Mouse (Mus musculus) midbrain, postnatal 0 days (tissue): Measurements from ENCODE around the gene Elmsan1. TPM values are rescaled to one million over a fixed set of nuclear protein-coding genes. Genes with fewer than 3 reads are reported as not detected.
A peak's percentile ranks its signal among the peaks of the same experiment; 100 is the strongest.

Experiments
- ATAC-seq: fragments of 200-750 bp; cut with Nextera tagmentation; 2 replicates; pipeline ENCODE4 v1.8.0; 2017; ENCODE audit warnings: moderate number of reproducible peaks, mild to moderate bottlenecking, moderate TSS enrichment, moderate library complexity; ENCODE audit not compliant: low FRiP score
- DNase-seq: peaks from one replicate; pipeline ENCODE4 v3.0.0-alpha.2; 2015; ENCODE audit warnings: low spot score
- H3K27ac ChIP-seq: fragments of 300-500 bp; sonication (generic); 2 replicates; pipeline ENCODE4 v1.5.1; 2014; ENCODE audit warnings: low read depth, mild to moderate bottlenecking, low read length, mixed read lengths
- H3K27me3 ChIP-seq: fragments of 300-500 bp; sonication (generic); 2 replicates; pipeline ENCODE4 v1.6.1; 2014; ENCODE audit warnings: low read length, control low read depth, mixed read lengths; ENCODE audit not compliant: insufficient read depth
- H3K36me3 ChIP-seq: fragments of 300-500 bp; sonication (generic); 2 replicates; pipeline ENCODE4 v1.6.1; 2014; ENCODE audit warnings: low read length, control low read depth, mixed read lengths; ENCODE audit not compliant: insufficient read depth
- H3K4me1 ChIP-seq: fragments of 300-500 bp; sonication (generic); 2 replicates; pipeline ENCODE4 v1.6.1; 2014; ENCODE audit warnings: mild to moderate bottlenecking, control low read depth, antibody characterized with exemption, low read length, mixed read lengths; ENCODE audit not compliant: insufficient read depth
- H3K4me2 ChIP-seq: fragments of 300-500 bp; sonication (generic); 2 replicates; pipeline ENCODE4 v1.6.1; 2014; ENCODE audit warnings: low read depth, mild to moderate bottlenecking, low read length, mixed read lengths; ENCODE audit not compliant: poor library complexity, severe bottlenecking
- H3K4me3 ChIP-seq: fragments of 300-500 bp; sonication (generic); 2 replicates; pipeline ENCODE4 v1.5.1; 2014; ENCODE audit warnings: low read depth, mild to moderate bottlenecking, low read length, moderate library complexity
- H3K9ac ChIP-seq: fragments of 300-500 bp; sonication (generic); replicated peaks from 2 replicates; pipeline ENCODE4 v1.6.1; 2014; ENCODE audit warnings: mild to moderate bottlenecking, low read length, moderate library complexity, mixed read lengths; ENCODE audit not compliant: poor library complexity, severe bottlenecking
- H3K9me3 ChIP-seq: fragments of 300-500 bp; sonication (generic); 2 replicates; pipeline ENCODE4 v1.6.1; 2016; ENCODE audit warnings: low read length, control low read depth
- CTCF ChIP-seq: IDR thresholded peaks from 2 replicates; pipeline ENCODE4 v1.5.1; 2016; ENCODE audit warnings: antibody characterized with exemption, mild to moderate bottlenecking
- WGBS: fragments of 180-500 bp; shearing (Covaris S2); extraction: QIAGEN DNeasy Blood & Tissue Kit; methylation state at CpG from one replicate; pipeline ENCODE4 v1.1.7; 2014; 5-methylcytosine and 5-hydroxymethylcytosine counted together
- polyA plus RNA-seq: library from polyadenylated mRNA; unstranded; fragments of >200 nt; fragmentation: Nextera tagmentation; extraction: Ambion mirVana; gene quantifications from 2 replicates; pipeline ENCODE4 v1.2.1, GENCODE M21; 2015
- total RNA-seq: library from RNA; depleted of rRNA; stranded (reverse); fragments of >200 nt; gene quantifications from 2 replicates; pipeline ENCODE4 v1.2.3, GENCODE M21; 2014

Gene Elmsan1
- total and polyA plus RNA-seq, 2 experiments from 2014 or later, result 3.0 to 15.6 TPM

DNA sequence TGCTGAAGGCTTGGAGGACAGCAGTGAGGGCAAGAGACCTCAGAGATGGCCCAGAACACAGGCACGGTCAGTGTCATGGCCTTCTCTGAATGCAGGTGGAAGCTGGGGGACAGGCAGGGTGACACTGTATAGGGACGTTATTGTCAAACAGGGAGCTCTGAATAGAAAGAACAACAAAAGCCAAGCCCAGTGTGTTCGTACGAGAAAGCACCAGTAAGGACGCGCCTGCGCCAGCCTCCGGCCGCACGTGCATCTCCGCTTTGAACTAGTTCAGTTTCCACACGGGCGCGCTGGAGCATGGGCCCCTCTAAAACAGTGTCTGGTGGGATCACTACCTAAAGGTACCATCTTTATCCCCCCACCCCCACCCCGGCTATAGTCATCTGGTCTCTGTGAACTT lies 68.7 kb downstream of the Elmsan1 start:
- Histone ChIP-seq H3K9me3 (no peaks in the 10 kb centered on the region), H3K27ac (no peak overlapping the region), H3K9ac (0 out of 2 replicates have a peak overlapping the region, but pooled peaks have one; percentile 19), H3K4me1 (no peaks in the 10 kb centered on the region), H3K4me3 (no peak overlapping the region), H3K36me3 (peaks cover 10% of the 10 kb centered on the region), H3K4me2 (no peak overlapping the region; the same call in 1 of the 2 replicates), H3K27me3 (no peaks in the 10 kb centered on the region)
- TF ChIP-seq CTCF, result no peak
- no peak for DNase-seq
- WGBS, result 53% methylated on average over 15 of the region's 15 CpGs
- ATAC-seq, result no peak

DNA sequence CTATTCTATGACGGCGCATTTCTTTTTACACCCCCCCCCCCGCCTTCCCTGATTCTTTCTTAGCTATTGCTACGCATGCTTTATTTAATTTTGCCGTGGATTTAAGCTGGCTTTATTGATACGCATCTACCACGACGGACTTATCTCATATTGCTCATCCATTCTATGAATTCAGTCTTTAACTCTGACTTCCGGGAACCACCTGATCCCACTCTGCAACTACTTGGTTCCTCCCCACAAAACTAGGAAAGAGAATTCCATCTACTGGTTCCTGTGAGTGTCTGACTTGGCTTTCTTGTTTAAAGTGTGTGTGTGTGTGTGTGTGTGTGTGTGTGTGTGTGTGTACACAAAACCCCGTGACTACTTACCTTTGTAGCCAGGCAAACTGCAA lies 70.1 kb downstream of the Elmsan1 start:
- peaks cover 8% of the 10 kb centered on the region for H3K36me3 ChIP-seq
- peak overlapping the region; percentile 76; the same call in 1 of the 2 replicates for H3K9ac ChIP-seq
- no peaks in the 10 kb centered on the region for H3K9me3 ChIP-seq
- ATAC-seq (peak; percentile 52), DNase-seq (no peak)
- WGBS, result 5% methylated on average over 10 of the region's 10 CpGs
- H3K4me2 ChIP-seq, result peak overlapping the region; percentile 78
- peak overlapping the region; percentile 67 for H3K4me3 ChIP-seq
- no peak for TF ChIP-seq CTCF
- no peaks in the 10 kb centered on the region for H3K27me3 ChIP-seq
- H3K4me1 ChIP-seq, result no peaks in the 10 kb centered on the region
- peak overlapping the region; percentile 80 for H3K27ac ChIP-seq

DNA sequence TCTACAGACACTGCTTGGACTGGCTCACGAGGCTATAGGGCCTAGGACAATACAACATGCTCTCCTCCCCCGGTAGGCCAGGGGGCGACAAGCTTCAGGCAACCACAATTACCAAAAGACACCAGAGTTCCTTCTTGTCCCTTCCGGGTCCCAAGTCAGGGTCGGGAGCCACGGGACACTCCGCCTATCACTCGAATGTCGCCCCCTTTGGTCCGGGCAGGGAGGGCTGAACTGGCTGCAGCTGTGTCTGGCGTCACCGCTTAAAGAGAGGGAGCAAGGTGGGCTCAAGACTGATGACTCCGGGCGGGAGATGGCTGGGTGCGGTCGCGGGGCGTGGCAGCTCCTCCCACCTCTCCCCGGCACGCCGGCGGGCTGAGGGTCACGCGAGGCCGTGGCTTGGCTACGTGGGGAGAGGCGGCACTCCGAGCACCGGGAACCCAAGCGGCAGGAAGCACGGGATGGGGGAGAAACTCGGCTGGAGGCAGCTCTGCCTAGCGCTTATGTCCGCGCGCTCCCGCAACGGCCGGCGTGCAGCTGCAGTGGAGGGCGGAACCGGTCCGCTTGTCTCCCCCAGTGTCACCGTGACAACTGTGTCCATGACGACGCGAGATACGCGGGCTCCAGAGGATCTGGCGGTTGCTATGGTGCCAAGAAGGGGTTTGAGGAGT lies 70.6 kb downstream of the Elmsan1 start, which contains the start of gene Pnma1:
TSS of gene Pnma1 (minus strand) at position 536 of the 668 bp plus-strand sequence.
- 1% methylated on average over 48 of the region's 50 CpGs for WGBS

DNA sequence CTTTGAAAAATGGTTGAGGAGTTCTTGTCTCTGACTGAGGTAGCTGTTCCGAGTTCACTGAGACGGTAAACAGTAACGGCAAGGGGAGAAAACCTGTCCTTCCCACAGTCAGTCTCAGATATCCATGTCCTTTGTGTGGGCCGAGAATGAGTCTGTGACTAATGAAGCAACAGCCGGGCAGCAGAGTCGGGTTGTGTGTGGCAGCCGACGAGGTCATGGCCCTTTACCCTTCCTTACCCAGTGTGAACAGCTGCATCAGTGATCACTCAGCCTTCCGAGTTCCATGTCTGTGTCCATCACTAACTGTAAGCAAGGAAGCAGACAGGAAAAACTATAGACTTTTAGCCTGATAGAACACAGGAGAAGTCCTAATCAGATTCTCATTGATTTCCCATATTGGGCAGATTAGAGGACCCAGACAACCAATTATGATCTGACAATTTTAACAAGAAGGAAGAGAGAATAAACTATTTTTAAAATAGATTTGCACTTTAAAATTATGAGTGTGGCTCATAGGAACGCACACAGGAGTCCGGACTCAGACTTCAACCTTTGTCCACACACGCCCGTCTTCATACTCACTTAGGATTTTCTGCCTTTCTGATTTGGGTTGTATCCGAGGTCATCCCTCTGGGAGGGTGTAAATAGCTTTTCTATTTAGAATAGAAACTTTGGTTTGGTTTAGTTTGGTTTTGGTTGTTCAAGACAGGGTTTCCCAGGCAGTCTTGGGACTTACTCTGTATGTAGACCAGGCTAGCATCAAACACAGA lies 76.2 kb downstream of the Elmsan1 start:
- no peak for ATAC-seq
- Histone ChIP-seq H3K27ac (no peak overlapping the region), H3K4me2 (no peak overlapping the region), H3K4me1 (no peaks in the 10 kb centered on the region), H3K27me3 (no peaks in the 10 kb centered on the region), H3K4me3 (no peak overlapping the region), H3K9ac (no peak overlapping the region), H3K36me3 (peaks cover 18% of the 10 kb centered on the region), H3K9me3 (no peaks in the 10 kb centered on the region)
- no peak for DNase-seq
- WGBS, result 63% methylated on average over 14 of the region's 14 CpGs
- TF ChIP-seq CTCF, result no peak

More for the DNA sequence above, 70.6 kb downstream of the Elmsan1 start, which contains the start of gene Pnma1:
- Histone ChIP-seq H3K27ac (peak within 1 kb of the TSS; percentile 80), H3K9ac (peak within 1 kb of the TSS; percentile 76), H3K27me3 (no peaks in the 10 kb centered on the region), H3K36me3 (peaks cover 8% of the 10 kb centered on the region), H3K4me2 (peak within 1 kb of the TSS; percentile 78), H3K4me1 (no peaks in the 10 kb centered on the region), H3K4me3 (peak within 1 kb of the TSS; percentile 67), H3K9me3 (no peaks in the 10 kb centered on the region)
- TF ChIP-seq CTCF, result peak; percentile 75
- DNase-seq (peak; percentile 93), ATAC-seq (peak; percentile 90)

GRCm38 (mm10) chr12:84141271-84141670 lies 77.4 kb downstream of the Elmsan1 start:
- TF ChIP-seq CTCF, result no peak
- ATAC-seq, result no peak
- Histone ChIP-seq H3K36me3 (peaks cover 28% of the 10 kb centered on the region), H3K27me3 (no peaks in the 10 kb centered on the region), H3K4me1 (no peaks in the 10 kb centered on the region), H3K4me2 (no peak overlapping the region), H3K9me3 (no peaks in the 10 kb centered on the region), H3K4me3 (no peak overlapping the region), H3K9ac (no peak overlapping the region), H3K27ac (no peak overlapping the region)
- 84% methylated on average over 4 of the region's 4 CpGs for WGBS
- DNase-seq, result no peak

DNA sequence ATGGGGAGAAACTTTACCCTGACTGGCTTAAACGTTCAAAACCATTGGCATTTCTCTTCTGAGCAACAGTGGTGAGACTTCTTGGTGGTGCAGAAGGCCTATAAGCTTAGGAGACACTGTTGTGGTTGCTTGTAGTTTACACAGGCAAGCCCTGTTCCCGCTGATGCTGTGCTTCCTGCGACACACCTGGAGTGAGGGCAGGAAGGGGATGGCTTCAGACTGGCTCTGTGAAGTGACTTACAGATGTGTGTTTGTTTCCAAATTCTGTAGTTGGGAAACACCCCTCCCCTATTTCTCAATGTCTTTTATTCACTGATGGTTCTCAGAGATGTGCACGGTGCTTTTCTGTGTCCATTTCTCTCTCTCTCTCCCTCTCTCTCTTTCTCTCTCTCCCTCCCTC lies 78.5 kb downstream of the Elmsan1 start:
- Histone ChIP-seq H3K9me3 (no peaks in the 10 kb centered on the region), H3K4me3 (no peak overlapping the region), H3K27ac (no peak overlapping the region), H3K4me1 (no peaks in the 10 kb centered on the region), H3K4me2 (no peak overlapping the region), H3K36me3 (peaks cover 35% of the 10 kb centered on the region), H3K9ac (no peak overlapping the region), H3K27me3 (no peaks in the 10 kb centered on the region)
- DNase-seq, result no peak
- TF ChIP-seq CTCF, result no peak
- ATAC-seq, result no peak
- 75% methylated on average over 4 of the region's 4 CpGs for WGBS
